Mouse (Mus musculus) forebrain, embryonic 11.5 days (tissue): ENCODE data around the gene Gng11. TPM values are rescaled to one million over a fixed set of nuclear protein-coding genes. Genes with fewer than 3 reads are reported as not detected.

Experiments used
- ATAC-seq: fragments of 200-750 bp; cut with Nextera tagmentation; replicated peaks from 2 replicates; pipeline ENCODE4 v1.8.0; 2017; ENCODE audit warnings: moderate TSS enrichment; ENCODE audit not compliant: low FRiP score
- DNase-seq: peaks from one replicate; pipeline ENCODE4 v3.0.0-alpha.2; 2017; ENCODE audit warnings: low spot score
- H3K27ac ChIP-seq: fragments of 300-500 bp; sonication (generic); 2 replicates; pipeline ENCODE4 v1.5.1; 2014; ENCODE audit warnings: low read depth, low read length
- H3K27me3 ChIP-seq: fragments of 300-500 bp; sonication (generic); 2 replicates; pipeline ENCODE4 v1.6.1; 2014; ENCODE audit warnings: mild to moderate bottlenecking, low read length, mixed read lengths; ENCODE audit not compliant: control insufficient read depth, insufficient read depth
- H3K36me3 ChIP-seq: fragments of 300-500 bp; sonication (generic); 2 replicates; pipeline ENCODE4 v1.6.1; 2014; ENCODE audit warnings: mild to moderate bottlenecking, low read length, moderate library complexity, mixed read lengths; ENCODE audit not compliant: control insufficient read depth, insufficient read depth
- H3K4me1 ChIP-seq: fragments of 300-500 bp; sonication (generic); replicated peaks from 2 replicates; pipeline ENCODE4 v1.6.1; 2014; ENCODE audit warnings: low read length, mixed read lengths; ENCODE audit not compliant: control insufficient read depth, insufficient read depth
- H3K4me2 ChIP-seq: fragments of 300-500 bp; sonication (generic); 2 replicates; pipeline ENCODE4 v1.6.1; 2014; ENCODE audit warnings: low read depth, mild to moderate bottlenecking, low read length, moderate library complexity, mixed read lengths; ENCODE audit not compliant: severe bottlenecking
- H3K4me3 ChIP-seq: fragments of 300-500 bp; sonication (generic); 2 replicates; pipeline ENCODE4 v1.5.1; 2014; ENCODE audit warnings: low read depth, low read length
- H3K9ac ChIP-seq: fragments of 300-500 bp; sonication (generic); 2 replicates; pipeline ENCODE4 v1.6.1; 2014; ENCODE audit warnings: low read length
- H3K9me3 ChIP-seq: fragments of 300-500 bp; sonication (generic); 2 replicates; pipeline ENCODE4 v1.6.1; 2016; ENCODE audit warnings: low read length, mixed read lengths; ENCODE audit not compliant: control insufficient read depth
- WGBS: fragments of 180-500 bp; shearing (Covaris S2); extraction: QIAGEN DNeasy Blood & Tissue Kit; methylation state at CpG from one replicate; pipeline ENCODE4 v1.1.7; 2014; 5-methylcytosine and 5-hydroxymethylcytosine counted together
- polyA plus RNA-seq: library from polyadenylated mRNA; unstranded; fragments of >200 nt; fragmentation: Nextera tagmentation; extraction: Ambion mirVana; gene quantifications from 2 replicates; pipeline ENCODE4 v1.2.1, GENCODE M21; 2014

Gene Gng11
- 24.2 and 31.9 TPM in 2 replicates for polyA plus RNA-seq

DNA sequence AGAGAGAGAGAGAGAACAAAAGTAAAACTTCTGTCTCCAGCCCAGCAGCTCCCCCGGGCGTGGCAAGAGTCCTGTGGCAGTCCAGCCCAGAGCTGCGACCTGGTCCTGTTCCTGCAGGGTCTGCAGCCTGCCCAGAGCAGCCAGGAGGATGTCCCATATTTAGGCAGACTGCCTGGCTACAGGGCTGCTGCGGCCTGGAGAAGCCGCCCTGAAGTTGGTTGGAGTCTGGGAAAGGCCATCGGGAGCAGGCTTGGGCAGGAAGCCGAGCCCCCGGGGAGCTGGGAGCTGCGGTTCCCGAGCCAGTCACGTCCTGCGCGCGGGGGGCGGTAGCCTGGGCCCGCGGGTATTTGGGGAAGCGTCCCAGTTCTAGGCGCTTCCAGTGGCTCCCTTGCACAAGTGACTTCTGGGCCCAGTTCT lies at the start of gene Gng11:
Gene Gng11 (plus strand): TSS at position 15 of the 417 bp plus-strand sequence.
- no peaks in the 10 kb centered on the region; the same call in 1 of the 2 replicates for H3K4me1 ChIP-seq
- H3K4me2 ChIP-seq = peak within 1 kb of the TSS; percentile 69
- peak; percentile 86 for ATAC-seq
- H3K36me3 ChIP-seq = no peaks in the 10 kb centered on the region
- peak; percentile 71 for DNase-seq
- H3K9ac ChIP-seq = peak within 1 kb of the TSS; percentile 67
- no peaks in the 10 kb centered on the region for H3K27me3 ChIP-seq
- 1% methylated on average over 19 of the region's 19 CpGs for WGBS
- H3K27ac ChIP-seq = no peak within 1 kb of the TSS
- no peaks in the 10 kb centered on the region for H3K9me3 ChIP-seq
- peak within 1 kb of the TSS; percentile 33 for H3K4me3 ChIP-seq

- DNase-seq (no peak), ATAC-seq (no peak)
- Histone ChIP-seq H3K27ac (no peak overlapping the region), H3K27me3 (no peaks in the 10 kb centered on the region), H3K9ac (no peak overlapping the region), H3K9me3 (no peaks in the 10 kb centered on the region), H3K4me2 (no peak overlapping the region), H3K36me3 (no peaks in the 10 kb centered on the region), H3K4me3 (no peak overlapping the region), H3K4me1 (no peaks in the 10 kb centered on the region)
- WGBS = 56% methylated on average over 4 of the region's 4 CpGs
These were observed 48.7 kb upstream of the Gng11 start for GRCm38 (mm10) chr6:3954969-3955368.

- no peak overlapping the region for H3K4me3 ChIP-seq
These were observed 35.8 kb upstream of the Gng11 start for GRCm38 (mm10) chr6:3967676-3968626.

DNA sequence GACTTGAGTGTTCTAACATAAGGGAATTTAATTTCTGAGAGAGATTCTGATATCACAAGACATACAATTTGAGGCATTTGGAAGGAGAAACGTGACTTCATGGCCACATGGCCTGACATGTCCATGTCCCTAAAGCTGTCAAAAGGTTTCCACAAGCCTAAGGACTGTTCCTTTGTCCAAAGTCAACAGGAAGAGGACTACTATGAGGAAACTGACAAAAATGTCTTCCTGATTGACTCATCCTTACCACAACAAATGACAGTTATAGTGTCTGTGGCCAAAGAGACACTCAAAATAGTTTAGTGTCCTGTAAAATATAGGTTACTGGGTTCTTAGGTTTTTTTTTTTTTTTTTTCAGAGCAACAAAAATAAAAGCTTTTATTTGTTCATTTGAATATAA lies 30.0 kb upstream of the Gng11 start:
- no peak overlapping the region for H3K9ac ChIP-seq

More at GRCm38 (mm10) chr6:3967676-3968626, 35.8 kb upstream of the Gng11 start:
- no peak overlapping the region for H3K9ac ChIP-seq
- H3K4me1 ChIP-seq = no peaks in the 10 kb centered on the region
- 35% methylated on average over 31 of the region's 31 CpGs for WGBS
- DNase-seq (peak; percentile 54), ATAC-seq (0 out of 2 replicates have a peak, but pooled peaks have one; percentile 30)
- no peak overlapping the region for H3K27ac ChIP-seq
- H3K36me3 ChIP-seq = no peaks in the 10 kb centered on the region
- peak overlapping the region; percentile 24; the same call in 1 of the 2 replicates for H3K4me2 ChIP-seq
- no peaks in the 10 kb centered on the region for H3K9me3 ChIP-seq
- no peaks in the 10 kb centered on the region for H3K27me3 ChIP-seq

GRCm38 (mm10) chr6:3982661-3983284 lies 20.9 kb upstream of the Gng11 start:
- Histone ChIP-seq H3K27me3 (no peaks in the 10 kb centered on the region), H3K4me1 (no peaks in the 10 kb centered on the region), H3K9me3 (no peaks in the 10 kb centered on the region), H3K27ac (no peak overlapping the region), H3K4me2 (no peak overlapping the region), H3K4me3 (no peak overlapping the region), H3K36me3 (no peaks in the 10 kb centered on the region), H3K9ac (no peak overlapping the region)
- ATAC-seq (no peak), DNase-seq (no peak)
- WGBS = 87% methylated on average over 5 of the region's 5 CpGs

More for the DNA sequence above, 30.0 kb upstream of the Gng11 start:
- H3K27me3 ChIP-seq = no peaks in the 10 kb centered on the region
- H3K27ac ChIP-seq = no peak overlapping the region
- no peak for DNase-seq
- H3K4me1 ChIP-seq = no peaks in the 10 kb centered on the region
- H3K4me2 ChIP-seq = no peak overlapping the region
- no peaks in the 10 kb centered on the region for H3K9me3 ChIP-seq
- WGBS = 65% methylated on average over 1 of the region's 1 CpGs
- no peak for ATAC-seq
- no peaks in the 10 kb centered on the region for H3K36me3 ChIP-seq
- H3K4me3 ChIP-seq = no peak overlapping the region

DNA sequence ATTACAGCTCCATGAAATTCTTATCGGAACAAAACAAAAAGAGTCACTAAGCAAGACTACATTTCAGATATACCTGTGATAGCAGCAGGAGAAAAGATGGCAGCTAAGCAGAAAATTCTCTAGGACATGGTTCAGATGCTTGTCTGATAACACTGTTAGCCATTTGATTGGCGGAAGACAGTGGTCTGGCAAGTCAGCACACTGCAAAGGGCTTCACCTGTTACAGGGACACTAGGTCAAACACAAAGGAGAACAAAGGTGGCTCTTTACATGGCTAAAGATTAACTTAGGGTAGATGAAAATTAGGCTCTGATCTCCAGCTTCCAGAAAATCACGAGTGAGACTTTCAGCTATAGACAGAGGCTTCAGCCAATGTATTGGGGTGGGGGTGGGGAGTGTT lies 15.0 kb upstream of the Gng11 start, which contains the start of gene Tfpi2:
Gene Tfpi2 (minus strand): TSS at position 170 of the 400 bp plus-strand sequence.
- H3K4me3 ChIP-seq = no peak within 1 kb of the TSS
- H3K9ac ChIP-seq = no peak within 1 kb of the TSS
- H3K4me2 ChIP-seq = no peak within 1 kb of the TSS
- WGBS = 84% methylated on average over 3 of the region's 3 CpGs
- no peaks in the 10 kb centered on the region for H3K4me1 ChIP-seq
- DNase-seq (no peak), ATAC-seq (no peak)
- no peaks in the 10 kb centered on the region for H3K9me3 ChIP-seq
- H3K27ac ChIP-seq = no peak within 1 kb of the TSS
- H3K27me3 ChIP-seq = no peaks in the 10 kb centered on the region
- no peaks in the 10 kb centered on the region for H3K36me3 ChIP-seq

GRCm38 (mm10) chr6:3993492-3993891 lies 10.2 kb upstream of the Gng11 start, which contains the start of gene Gngt1:
Gngt1 (plus strand) TSS chr6:3993792.
- H3K27me3 ChIP-seq = no peaks in the 10 kb centered on the region
- ATAC-seq (no peak), DNase-seq (no peak)
- no peak within 1 kb of the TSS for H3K27ac ChIP-seq
- no peaks in the 10 kb centered on the region for H3K4me1 ChIP-seq
- H3K36me3 ChIP-seq = no peaks in the 10 kb centered on the region
- H3K4me2 ChIP-seq = no peak within 1 kb of the TSS
- no peak within 1 kb of the TSS for H3K9ac ChIP-seq
- no peak within 1 kb of the TSS for H3K4me3 ChIP-seq
- no peaks in the 10 kb centered on the region for H3K9me3 ChIP-seq
- WGBS = 90% methylated on average over 6 of the region's 6 CpGs

GRCm38 (mm10) chr6:3998089-3998488 lies 5.6 kb upstream of the Gng11 start:
- H3K36me3 ChIP-seq = no peaks in the 10 kb centered on the region
- ATAC-seq (no peak), DNase-seq (no peak)
- no peak overlapping the region for H3K4me2 ChIP-seq
- 87% methylated on average over 4 of the region's 4 CpGs for WGBS
- no peak overlapping the region for H3K4me3 ChIP-seq
- no peaks in the 10 kb centered on the region for H3K9me3 ChIP-seq
- H3K4me1 ChIP-seq = no peaks in the 10 kb centered on the region
- H3K9ac ChIP-seq = no peak overlapping the region
- H3K27ac ChIP-seq = no peak overlapping the region
- no peaks in the 10 kb centered on the region for H3K27me3 ChIP-seq
